Mouse (Mus musculus): ENCODE measurements at regions not wholly inside any gene's neighbourhood (a gene's known extent, or its start where the extent isn't known, plus 50 kb on each side); places are given as distances from the start of the nearest gene placed in this dataset.
A peak's percentile ranks its signal among the peaks of the same experiment; 100 is the strongest.

GRCm38 (mm10) chr3:48911758-48912157, 845.4 kb downstream of the Pcdh18 start:
- H3K4me3 ChIP-seq, result no peak overlapping the region
- H3K27ac ChIP-seq, result no peak overlapping the region
- ATAC-seq, result no peak
- H3K9ac ChIP-seq, result no peak overlapping the region
- H3K36me3 ChIP-seq (ENCODE audit: poor library complexity, severe bottlenecking), result no peaks in the 10 kb centered on the region
- no peaks in the 10 kb centered on the region for H3K27me3 ChIP-seq
- no peaks in the 10 kb centered on the region for H3K9me3 ChIP-seq (replicated peaks)
- H3K4me2 ChIP-seq, result no peak overlapping the region
- H3K4me1 ChIP-seq, result no peaks in the 10 kb centered on the region
- WGBS, result 58% methylated on average over 2 of the region's 2 CpGs

- no peaks in the 10 kb centered on the region for H3K36me3 ChIP-seq (ENCODE audit: poor library complexity, severe bottlenecking)
- no peak overlapping the region for H3K4me2 ChIP-seq
- H3K4me3 ChIP-seq, result no peak overlapping the region
- WGBS, result 51% methylated on average over 3 of the region's 3 CpGs
- no peaks in the 10 kb centered on the region for H3K9me3 ChIP-seq (replicated peaks)
- H3K27ac ChIP-seq, result no peak overlapping the region
- H3K9ac ChIP-seq, result no peak overlapping the region
- H3K4me1 ChIP-seq, result no peaks in the 10 kb centered on the region
- ATAC-seq, result peak; percentile 36; the same call in 1 of the 2 replicates
- H3K27me3 ChIP-seq, result no peaks in the 10 kb centered on the region
Measured at GRCm38 (mm10) chr3:48890403-48890802, 866.7 kb downstream of the Pcdh18 start.

- no peak overlapping the region for H3K4me2 ChIP-seq
- no peak overlapping the region for H3K4me3 ChIP-seq
- no peaks in the 10 kb centered on the region for H3K4me1 ChIP-seq
- no peak overlapping the region for H3K9ac ChIP-seq
- H3K27me3 ChIP-seq, result no peaks in the 10 kb centered on the region
- ATAC-seq, result no peak
- no peak overlapping the region for H3K27ac ChIP-seq
- no peaks in the 10 kb centered on the region for H3K9me3 ChIP-seq (replicated peaks)
- H3K36me3 ChIP-seq (ENCODE audit: poor library complexity, severe bottlenecking), result no peaks in the 10 kb centered on the region
- 47% methylated on average over 4 of the region's 4 CpGs for WGBS
Measured at GRCm38 (mm10) chr3:48887885-48888284, 869.2 kb downstream of the Pcdh18 start.

GRCm38 (mm10) chr3:48869527-48869926, 887.6 kb downstream of the Pcdh18 start:
- Histone ChIP-seq H3K9ac (no peak overlapping the region), H3K36me3 (ENCODE audit: poor library complexity, severe bottlenecking) (no peaks in the 10 kb centered on the region), H3K4me1 (no peaks in the 10 kb centered on the region), H3K9me3 (replicated peaks) (no peaks in the 10 kb centered on the region), H3K27ac (no peak overlapping the region), H3K4me2 (no peak overlapping the region), H3K27me3 (no peaks in the 10 kb centered on the region), H3K4me3 (no peak overlapping the region)
- 81% methylated on average over 2 of the region's 2 CpGs for WGBS
- peak; percentile 41; the same call in 1 of the 2 replicates for ATAC-seq

- H3K9me3 ChIP-seq (replicated peaks), result no peaks in the 10 kb centered on the region
- H3K4me2 ChIP-seq, result no peak overlapping the region
- H3K36me3 ChIP-seq (ENCODE audit: poor library complexity, severe bottlenecking), result no peaks in the 10 kb centered on the region
- peak; percentile 82 for ATAC-seq
- H3K27ac ChIP-seq, result no peak overlapping the region
- 30% methylated on average over 6 of the region's 6 CpGs for WGBS
- no peak overlapping the region for H3K9ac ChIP-seq
- H3K4me1 ChIP-seq, result no peaks in the 10 kb centered on the region
- no peak overlapping the region for H3K4me3 ChIP-seq
- no peaks in the 10 kb centered on the region for H3K27me3 ChIP-seq
Measured at GRCm38 (mm10) chr3:48846049-48846653, 911.0 kb downstream of the Pcdh18 start.

- Histone ChIP-seq H3K36me3 (ENCODE audit: poor library complexity, severe bottlenecking) (no peaks in the 10 kb centered on the region), H3K9ac (no peak overlapping the region), H3K4me3 (no peak overlapping the region), H3K27ac (no peak overlapping the region), H3K9me3 (replicated peaks) (no peaks in the 10 kb centered on the region), H3K4me1 (no peaks in the 10 kb centered on the region), H3K27me3 (no peaks in the 10 kb centered on the region), H3K4me2 (no peak overlapping the region)
- no peak for ATAC-seq
- WGBS, result 86% methylated on average over 3 of the region's 3 CpGs
Measured at GRCm38 (mm10) chr3:48840692-48841091, 916.4 kb downstream of the Pcdh18 start.

- 0 out of 2 replicates have a peak, but pooled peaks have one; percentile 45 for ATAC-seq
- H3K4me2 ChIP-seq, result no peak overlapping the region
- no peak overlapping the region for H3K9ac ChIP-seq
- WGBS, result 44% methylated on average over 6 of the region's 6 CpGs
- H3K36me3 ChIP-seq (ENCODE audit: poor library complexity, severe bottlenecking), result no peaks in the 10 kb centered on the region
- H3K27ac ChIP-seq, result no peak overlapping the region
- no peak overlapping the region for H3K4me3 ChIP-seq
- no peaks in the 10 kb centered on the region for H3K27me3 ChIP-seq
- H3K4me1 ChIP-seq, result 0 out of 2 replicates have a peak, but pooled peaks cover 3% of the 10 kb centered on the region
- no peaks in the 10 kb centered on the region for H3K9me3 ChIP-seq (replicated peaks)
Measured at GRCm38 (mm10) chr3:48823360-48823759, 933.8 kb downstream of the Pcdh18 start.

- 27% methylated on average over 5 of the region's 5 CpGs for WGBS
- Histone ChIP-seq H3K4me2 (no peak overlapping the region), H3K9me3 (replicated peaks) (no peaks in the 10 kb centered on the region), H3K36me3 (ENCODE audit: poor library complexity, severe bottlenecking) (no peaks in the 10 kb centered on the region), H3K9ac (no peak overlapping the region), H3K4me3 (no peak overlapping the region), H3K4me1 (no peaks in the 10 kb centered on the region), H3K27me3 (peaks cover 18% of the 10 kb centered on the region), H3K27ac (no peak overlapping the region)
- peak; percentile 90 for ATAC-seq
Measured at GRCm38 (mm10) chr3:48804398-48804797, 952.7 kb downstream of the Pcdh18 start.

- no peak overlapping the region for H3K27ac ChIP-seq
- H3K4me1 ChIP-seq, result no peaks in the 10 kb centered on the region
- H3K36me3 ChIP-seq (ENCODE audit: poor library complexity, severe bottlenecking), result no peaks in the 10 kb centered on the region
- no peak overlapping the region for H3K9ac ChIP-seq
- H3K27me3 ChIP-seq, result no peaks in the 10 kb centered on the region
- no peak overlapping the region for H3K4me3 ChIP-seq
- H3K4me2 ChIP-seq, result no peak overlapping the region
- no peak for ATAC-seq
- WGBS, result 90% methylated on average over 4 of the region's 4 CpGs
- H3K9me3 ChIP-seq (replicated peaks), result no peaks in the 10 kb centered on the region
Measured at GRCm38 (mm10) chr3:48771709-48772108, 985.4 kb downstream of the Pcdh18 start.

Measured in forebrain, embryonic 13.5 days (tissue).